Mouse (Mus musculus) heart, embryonic 14.5 days (tissue): ENCODE data around the gene Ccdc157. TPM values are rescaled to one million over a fixed set of nuclear protein-coding genes. Genes with fewer than 3 reads are reported as not detected.

Experiments
- ATAC-seq: fragments of 200-750 bp; cut with Nextera tagmentation; 2 replicates; pipeline ENCODE4 v1.8.0; 2017; ENCODE audit warnings: low read depth, moderate TSS enrichment; ENCODE audit not compliant: insufficient number of reproducible peaks, insufficient read depth, low FRiP score
- H3K27ac ChIP-seq, 2 experiments: fragments of 200-500 bp in 1 of 2; fragments of 300-500 bp in 1 of 2; sonication (generic) in 1 of 2; replicated peaks in 1 of 2; 2 replicates each; pipeline ENCODE4 v1.5.1; 2012 to 2014; ENCODE audit warnings: low read depth in 2 of 2, low read length in 2 of 2, control low read depth in 1 of 2, mild to moderate bottlenecking in 1 of 2, mixed read lengths in 1 of 2; ENCODE audit not compliant: control insufficient read depth in 1 of 2, insufficient read depth in 1 of 2
- H3K27me3 ChIP-seq: fragments of 300-500 bp; sonication (generic); 2 replicates; pipeline ENCODE4 v1.6.1; 2014; ENCODE audit warnings: mild to moderate bottlenecking, low read length, control low read depth; ENCODE audit not compliant: control insufficient read depth, insufficient read depth
- H3K36me3 ChIP-seq: fragments of 300-500 bp; sonication (generic); 2 replicates; pipeline ENCODE4 v1.6.1; 2014; ENCODE audit warnings: mild to moderate bottlenecking, control low read depth, low read length, mixed read lengths; ENCODE audit not compliant: control insufficient read depth, insufficient read depth
- H3K4me1 ChIP-seq, 2 experiments: fragments of 200-500 bp in 1 of 2; fragments of 300-500 bp in 1 of 2; sonication (generic) in 1 of 2; 2 replicates each; pipeline ENCODE4 v1.6.1; 2012 to 2014; ENCODE audit warnings: low read length in 2 of 2, control low read depth in 1 of 2, mixed read lengths in 1 of 2; ENCODE audit not compliant: control insufficient read depth in 2 of 2, insufficient read depth in 2 of 2
- H3K4me2 ChIP-seq: fragments of 300-500 bp; sonication (generic); 2 replicates; pipeline ENCODE4 v1.6.1; 2014; ENCODE audit warnings: mild to moderate bottlenecking, low read length
- H3K4me3 ChIP-seq, 2 experiments: fragments of 200-500 bp in 1 of 2; fragments of 300-500 bp in 1 of 2; sonication (generic) in 1 of 2; 2 replicates each; pipeline ENCODE4 v1.5.1; 2012 to 2014; ENCODE audit warnings: low read length in 2 of 2, mild to moderate bottlenecking in 2 of 2, control low read depth in 1 of 2, low read depth in 1 of 2, moderate library complexity in 1 of 2; ENCODE audit not compliant: control insufficient read depth in 1 of 2, insufficient read depth in 1 of 2
- H3K9ac ChIP-seq: fragments of 300-500 bp; sonication (generic); 2 replicates; pipeline ENCODE4 v1.6.1; 2014; ENCODE audit warnings: mild to moderate bottlenecking, low read length
- H3K9me3 ChIP-seq: fragments of 300-500 bp; sonication (generic); 2 replicates; pipeline ENCODE4 v1.6.1; 2016; ENCODE audit warnings: low read length, control low read depth; ENCODE audit not compliant: control insufficient read depth
- WGBS: fragments of 180-500 bp; shearing (Covaris S2); extraction: QIAGEN DNeasy Blood & Tissue Kit; methylation state at CpG from one replicate; pipeline ENCODE4 v1.1.7; 2014; 5-methylcytosine and 5-hydroxymethylcytosine counted together
- microRNA-seq: library from miRNA; unstranded; fragments of <30 nt; microRNA quantifications from one replicate; pipeline ENCODE4, GENCODE M21; 2016
- polyA plus RNA-seq: library from polyadenylated mRNA; unstranded; fragments of >200 nt; fragmentation: Nextera tagmentation; extraction: Ambion mirVana; gene quantifications from 2 replicates; pipeline ENCODE4 v1.2.1, GENCODE M21; 2014

Ccdc157 gene
- polyA plus RNA-seq, 1 experiment from 2014 or later: 3.2 TPM

DNA sequence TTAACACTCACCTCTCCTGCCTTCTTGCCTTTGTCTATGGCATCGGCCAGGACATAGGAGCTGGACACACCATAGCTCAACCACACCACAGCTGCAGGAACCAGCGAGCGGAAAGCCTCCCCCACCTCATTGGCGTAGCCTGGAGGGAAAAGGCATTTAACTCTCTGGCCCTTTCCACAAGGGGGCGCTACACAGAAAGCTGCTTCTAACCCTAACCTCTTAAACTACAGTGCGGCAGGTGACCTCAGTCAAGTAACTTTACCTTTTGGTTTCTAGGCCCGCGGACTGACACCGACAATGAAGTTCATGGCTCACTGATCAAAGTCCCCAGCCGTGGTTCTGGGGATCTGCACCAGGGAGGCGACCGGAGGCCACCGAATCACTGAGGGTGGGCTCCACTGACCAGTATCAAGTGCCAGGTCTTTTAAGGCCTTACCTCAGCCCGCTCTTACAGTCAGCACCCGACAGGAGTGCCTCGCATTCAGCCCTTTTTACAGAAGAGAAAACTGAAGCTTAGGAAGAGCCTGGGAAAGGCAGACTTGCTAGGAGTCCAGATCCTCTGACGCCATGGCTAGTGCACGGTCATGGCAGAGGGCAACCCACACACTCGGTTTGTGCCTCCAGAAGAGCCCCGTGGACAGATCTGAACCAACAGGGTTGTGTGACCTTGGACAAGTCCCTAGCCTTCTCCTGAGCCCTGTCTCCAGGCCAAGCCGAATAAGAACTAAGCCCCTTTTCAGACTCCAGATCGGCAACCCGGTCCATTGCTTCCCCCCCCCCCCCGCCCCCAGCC lies 65.5 kb downstream of the Ccdc157 start:
- 7% methylated on average over 23 of the region's 24 CpGs for WGBS
- ATAC-seq: no peak
- peaks cover 9% of the 10 kb centered on the region for H3K9me3 ChIP-seq
- peak overlapping the region; percentile 90 to 92 for H3K27ac ChIP-seq
- H3K27me3 ChIP-seq: no peaks in the 10 kb centered on the region
- H3K9ac ChIP-seq: peak overlapping the region; percentile 74
- H3K36me3 ChIP-seq: peaks cover 33% of the 10 kb centered on the region
- peak overlapping the region; percentile 87 for H3K4me2 ChIP-seq
- peak overlapping the region; percentile 54 to 80 for H3K4me3 ChIP-seq
- H3K4me1 ChIP-seq: peaks cover 16 to 26% of the 10 kb centered on the region in 2 experiments

GRCm38 (mm10) chr11:4093459-4094377 lies 66.4 kb downstream of the Ccdc157 start:
- no peak overlapping the region for H3K27ac ChIP-seq
- no peak overlapping the region for H3K9ac ChIP-seq
- H3K4me2 ChIP-seq: peak overlapping the region; percentile 87
- no peak for ATAC-seq
- H3K36me3 ChIP-seq: peaks cover 33% of the 10 kb centered on the region
- H3K9me3 ChIP-seq: peaks cover 9% of the 10 kb centered on the region
- H3K27me3 ChIP-seq: no peaks in the 10 kb centered on the region
- H3K4me1 ChIP-seq: peaks cover 16 to 26% of the 10 kb centered on the region in 2 experiments
- 75% methylated on average over 18 of the region's 18 CpGs for WGBS
- H3K4me3 ChIP-seq: peak overlapping the region in 1 of 2 experiments; percentile 80; a peak in 2 of 4 replicates

Small RNAs within 50 kb of the gene (microRNA-seq; reads per million reads assigned to microRNA genes)
- gene Mir3060: 6.7 reads per million, percentile 17 among the genes with 10 or more reads in this experiment

Other genes with a start within 250 kb of the Ccdc157 start
- gene Slc35e4, start 245.6 kb downstream of the Ccdc157 start, polyA plus RNA-seq: 3.0 and 3.4 TPM in 2 replicates
- gene Tcn2, start 228.1 kb downstream of the Ccdc157 start, polyA plus RNA-seq: 82.3 and 91.6 TPM in 2 replicates
- gene Pes1, start 196.3 kb downstream of the Ccdc157 start, polyA plus RNA-seq: 37.7 and 41.3 TPM in 2 replicates
- gene 4930556J24Rik, start 183.5 kb downstream of the Ccdc157 start, polyA plus RNA-seq: not detected in 2 replicates
- gene Gal3st1, start 176.7 kb downstream of the Ccdc157 start, polyA plus RNA-seq: 0.20 TPM in 1 of 2 replicates, not detected in the other
- gene Sec14l4, start 128.8 kb downstream of the Ccdc157 start, polyA plus RNA-seq: not detected in 2 replicates
- gene Sec14l3, start 95.5 kb downstream of the Ccdc157 start, polyA plus RNA-seq: not detected in 2 replicates
- 28.8 and 32.3 TPM in 2 replicates for gene Mtfp1, start 64.8 kb downstream of the Ccdc157 start, polyA plus RNA-seq
- gene Sec14l2, start 36.9 kb downstream of the Ccdc157 start, polyA plus RNA-seq: 0.58 TPM in 2 replicates
- 20.6 and 21.2 TPM in 2 replicates for gene Rnf215, start 25.1 kb downstream of the Ccdc157 start, polyA plus RNA-seq
- 31.6 and 34.3 TPM in 2 replicates for gene Sf3a1, start 57 bp upstream of the Ccdc157 start, polyA plus RNA-seq
- gene Tbc1d10a, start 26.5 kb upstream of the Ccdc157 start, polyA plus RNA-seq: 10.0 and 10.3 TPM in 2 replicates
- gene Castor1, start 57.9 kb upstream of the Ccdc157 start, polyA plus RNA-seq: 5.7 and 5.9 TPM in 2 replicates
- not detected in 2 replicates for gene Osm, start 76.1 kb upstream of the Ccdc157 start, polyA plus RNA-seq
- gene Lif, start 97.3 kb upstream of the Ccdc157 start, polyA plus RNA-seq: 0.24 TPM in 1 of 2 replicates, not detected in the other